Mouse (Mus musculus) heart, embryonic 14.5 days (tissue): ENCODE data around the gene Magea4. TPM values are rescaled to one million over a fixed set of nuclear protein-coding genes. Genes with fewer than 3 reads are reported as not detected.

ENCODE experiments used
- ATAC-seq: fragments of 200-750 bp; cut with Nextera tagmentation; 2 replicates; pipeline ENCODE4 v1.8.0; 2017; ENCODE audit warnings: low read depth, moderate TSS enrichment; ENCODE audit not compliant: insufficient number of reproducible peaks, insufficient read depth, low FRiP score
- H3K27ac ChIP-seq, 2 experiments: fragments of 200-500 bp in 1 of 2; fragments of 300-500 bp in 1 of 2; sonication (generic) in 1 of 2; replicated peaks in 1 of 2; 2 replicates each; pipeline ENCODE4 v1.5.1; 2012 to 2014; ENCODE audit warnings: low read depth in 2 of 2, low read length in 2 of 2, control low read depth in 1 of 2, mild to moderate bottlenecking in 1 of 2, mixed read lengths in 1 of 2; ENCODE audit not compliant: control insufficient read depth in 1 of 2, insufficient read depth in 1 of 2
- H3K27me3 ChIP-seq: fragments of 300-500 bp; sonication (generic); 2 replicates; pipeline ENCODE4 v1.6.1; 2014; ENCODE audit warnings: mild to moderate bottlenecking, low read length, control low read depth; ENCODE audit not compliant: control insufficient read depth, insufficient read depth
- H3K36me3 ChIP-seq: fragments of 300-500 bp; sonication (generic); 2 replicates; pipeline ENCODE4 v1.6.1; 2014; ENCODE audit warnings: mild to moderate bottlenecking, control low read depth, low read length, mixed read lengths; ENCODE audit not compliant: control insufficient read depth, insufficient read depth
- H3K4me1 ChIP-seq, 2 experiments: fragments of 200-500 bp in 1 of 2; fragments of 300-500 bp in 1 of 2; sonication (generic) in 1 of 2; 2 replicates each; pipeline ENCODE4 v1.6.1; 2012 to 2014; ENCODE audit warnings: low read length in 2 of 2, control low read depth in 1 of 2, mixed read lengths in 1 of 2; ENCODE audit not compliant: control insufficient read depth in 2 of 2, insufficient read depth in 2 of 2
- H3K4me2 ChIP-seq: fragments of 300-500 bp; sonication (generic); 2 replicates; pipeline ENCODE4 v1.6.1; 2014; ENCODE audit warnings: mild to moderate bottlenecking, low read length
- H3K4me3 ChIP-seq, 2 experiments: fragments of 200-500 bp in 1 of 2; fragments of 300-500 bp in 1 of 2; sonication (generic) in 1 of 2; 2 replicates each; pipeline ENCODE4 v1.5.1; 2012 to 2014; ENCODE audit warnings: low read length in 2 of 2, mild to moderate bottlenecking in 2 of 2, control low read depth in 1 of 2, low read depth in 1 of 2, moderate library complexity in 1 of 2; ENCODE audit not compliant: control insufficient read depth in 1 of 2, insufficient read depth in 1 of 2
- H3K9ac ChIP-seq: fragments of 300-500 bp; sonication (generic); 2 replicates; pipeline ENCODE4 v1.6.1; 2014; ENCODE audit warnings: mild to moderate bottlenecking, low read length
- H3K9me3 ChIP-seq: fragments of 300-500 bp; sonication (generic); 2 replicates; pipeline ENCODE4 v1.6.1; 2016; ENCODE audit warnings: low read length, control low read depth; ENCODE audit not compliant: control insufficient read depth
- WGBS: fragments of 180-500 bp; shearing (Covaris S2); extraction: QIAGEN DNeasy Blood & Tissue Kit; methylation state at CpG from one replicate; pipeline ENCODE4 v1.1.7; 2014; 5-methylcytosine and 5-hydroxymethylcytosine counted together
- microRNA counts: library from miRNA; unstranded; fragments of <30 nt; microRNA quantifications from one replicate; lab custom pipeline; 2016
- microRNA-seq: library from miRNA; unstranded; fragments of <30 nt; microRNA quantifications from one replicate; pipeline ENCODE4, GENCODE M21; 2016
- polyA plus RNA-seq: library from polyadenylated mRNA; unstranded; fragments of >200 nt; fragmentation: Nextera tagmentation; extraction: Ambion mirVana; gene quantifications from 2 replicates; pipeline ENCODE4 v1.2.1, GENCODE M21; 2014

Gene Magea4
- not detected in 2 replicates for polyA plus RNA-seq

DNA sequence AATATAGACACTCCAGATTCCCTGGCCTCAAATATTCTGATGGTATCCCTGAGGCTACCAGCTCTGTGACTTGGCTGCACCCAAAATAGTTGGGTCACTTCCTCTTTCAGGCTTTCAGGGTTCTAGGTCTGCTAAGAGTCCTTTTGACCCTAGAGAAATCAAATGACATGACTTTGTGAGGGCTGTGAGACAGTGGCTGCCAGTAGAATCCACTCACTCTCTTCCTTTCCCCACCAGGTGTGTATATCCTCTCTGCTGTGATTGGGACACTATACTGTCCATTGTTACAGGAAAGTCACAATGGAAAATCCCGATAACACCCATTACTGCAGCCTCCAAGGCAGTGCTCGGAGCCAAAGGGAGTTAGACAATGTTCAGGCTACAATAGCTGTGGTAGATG lies at the start of gene Magea4:
TSS of gene Magea4 (plus strand) at position 301 of the 400 bp plus-strand sequence.
- H3K4me1 ChIP-seq = no peaks in the 10 kb centered on the region
- H3K4me2 ChIP-seq = no peak within 1 kb of the TSS
- WGBS = 71% methylated on average over 2 of the region's 2 CpGs
- H3K27ac ChIP-seq = no peak within 1 kb of the TSS
- no peaks in the 10 kb centered on the region for H3K27me3 ChIP-seq
- ATAC-seq = no peak
- H3K9ac ChIP-seq = no peak within 1 kb of the TSS
- H3K9me3 ChIP-seq = no peaks in the 10 kb centered on the region
- H3K36me3 ChIP-seq = no peaks in the 10 kb centered on the region
- no peak within 1 kb of the TSS for H3K4me3 ChIP-seq

DNA sequence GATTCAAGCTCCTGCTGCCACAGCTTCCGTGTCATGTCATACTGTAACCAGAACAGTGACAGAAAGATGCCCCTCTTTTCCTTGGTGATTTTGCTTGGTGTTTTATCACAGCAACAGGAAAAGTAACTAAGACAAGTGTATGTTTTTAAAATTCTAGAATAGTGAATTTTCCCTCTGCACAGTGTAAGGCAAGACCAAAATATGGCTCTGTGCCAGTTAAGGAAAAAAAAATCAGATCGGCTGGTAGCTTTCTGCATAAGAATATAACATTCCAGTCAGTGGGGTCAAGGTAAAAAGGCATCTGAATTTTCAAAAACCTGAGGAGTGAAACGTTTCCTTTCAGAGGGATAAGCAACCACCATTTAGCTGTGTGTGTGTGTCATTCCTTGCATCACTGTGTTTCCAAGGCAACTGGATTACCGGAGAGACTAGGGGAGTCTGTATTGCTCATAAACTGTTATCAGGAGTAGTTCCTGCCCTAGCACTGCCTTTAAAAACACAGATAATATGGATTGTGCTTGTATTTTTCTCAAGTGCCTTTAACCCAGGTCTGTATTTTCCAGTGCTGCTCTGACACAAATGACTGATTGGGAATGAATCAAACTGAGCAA lies 18.8 kb upstream of the Magea4 start:
- Histone ChIP-seq H3K27me3 (no peaks in the 10 kb centered on the region), H3K4me1 (no peaks in the 10 kb centered on the region), H3K36me3 (no peaks in the 10 kb centered on the region), H3K4me3 (no peak overlapping the region), H3K27ac (no peak overlapping the region), H3K9me3 (no peaks in the 10 kb centered on the region), H3K9ac (no peak overlapping the region), H3K4me2 (no peak overlapping the region)
- 44% methylated on average over 4 of the region's 4 CpGs for WGBS
- no peak; the same call in 1 of the 2 replicates for ATAC-seq

- Histone ChIP-seq H3K4me1 (no peaks in the 10 kb centered on the region), H3K4me2 (no peak overlapping the region), H3K9ac (no peak overlapping the region), H3K27me3 (no peaks in the 10 kb centered on the region), H3K36me3 (no peaks in the 10 kb centered on the region), H3K4me3 (no peak overlapping the region), H3K9me3 (no peaks in the 10 kb centered on the region), H3K27ac (no peak overlapping the region)
- ATAC-seq = no peak
- WGBS = 77% methylated on average over 11 of the region's 11 CpGs
Measured at GRCm38 (mm10) chrX:72270637-72271036, 48.8 kb downstream of the Magea4 start.

MicroRNA genes within 50 kb of the gene (microRNA counts, 519-probe panel; counts per million panel counts)
- 322 counts per million, percentile 70 among the panel's probes with 10 or more counts for microRNA mmu-miR-224 (lab: Ali Mortazavi, UCI)
- microRNA mmu-miR-452 (lab: Ali Mortazavi, UCI) = 322 counts per million, percentile 70 among the panel's probes with 10 or more counts

Small RNAs within 50 kb of the gene (microRNA-seq; reads per million reads assigned to microRNA genes)
- gene Mir224 (300 reads per million, percentile 66 among the genes with 10 or more reads in this experiment), gene Mir452 (24.0 reads per million, percentile 34 among the genes with 10 or more reads in this experiment)

Other genes starting within 250 kb of the Magea4 start
- not detected in 2 replicates for gene Fate1, start 249.0 kb upstream of the Magea4 start, polyA plus RNA-seq
- 0.23 TPM in 1 of 2 replicates, not detected in the other for gene Cnga2, start 230.2 kb upstream of the Magea4 start, polyA plus RNA-seq
- 1.8 and 2.6 TPM in 2 replicates for gene Gabre, start 52.8 kb downstream of the Magea4 start, polyA plus RNA-seq
- gene Magea10, start 164.8 kb downstream of the Magea4 start, polyA plus RNA-seq = not detected in 2 replicates